Mouse (Mus musculus): ENCODE results near the gene Slc2a8. TPM values are rescaled to one million over a fixed set of nuclear protein-coding genes. Genes with fewer than 3 reads are reported as not detected.

The Slc2a8 gene
- polyA plus RNA-seq, 1 experiment from 2014 or later: 10.1 TPM

- ATAC-seq (replicated peaks; ENCODE audit: insufficient number of reproducible peaks, low FRiP score, low TSS enrichment, low read depth) (no peak), DNase-seq (ENCODE audit: low spot score) (no peak)
- H3K27me3 ChIP-seq (ENCODE audit: control insufficient read depth, insufficient read depth, low read length): no peaks in the 10 kb centered on the region
- no peak overlapping the region for H3K4me3 ChIP-seq (ENCODE audit: low read depth, low read length)
- 79% methylated on average over 15 of the region's 15 CpGs for WGBS
- no peak overlapping the region for H3K27ac ChIP-seq (replicated peaks; ENCODE audit: low read depth, low read length)
- no peaks in the 10 kb centered on the region for H3K36me3 ChIP-seq (replicated peaks; ENCODE audit: control insufficient read depth, insufficient read depth, low read depth, low read length)
- no peaks in the 10 kb centered on the region for H3K9me3 ChIP-seq (replicated peaks; ENCODE audit: control insufficient read depth, low read length)
- H3K9ac ChIP-seq (replicated peaks; ENCODE audit: low read length): no peak overlapping the region
- no peak overlapping the region for H3K4me2 ChIP-seq (ENCODE audit: low read depth, low read length)
- no peaks in the 10 kb centered on the region for H3K4me1 ChIP-seq (ENCODE audit: control insufficient read depth, insufficient read depth, low read length)
Measured at GRCm38 (mm10) chr2:32927624-32928234, 54.2 kb downstream of the Slc2a8 start.

- H3K27ac ChIP-seq (replicated peaks; ENCODE audit: low read depth, low read length): no peak overlapping the region
- ATAC-seq (replicated peaks; ENCODE audit: insufficient number of reproducible peaks, low FRiP score, low TSS enrichment, low read depth) (no peak), DNase-seq (ENCODE audit: low spot score) (no peak)
- no peak overlapping the region for H3K9ac ChIP-seq (replicated peaks; ENCODE audit: low read length)
- no peak overlapping the region for H3K4me3 ChIP-seq (ENCODE audit: low read depth, low read length)
- no peaks in the 10 kb centered on the region for H3K4me1 ChIP-seq (ENCODE audit: control insufficient read depth, insufficient read depth, low read length)
- H3K36me3 ChIP-seq (replicated peaks; ENCODE audit: control insufficient read depth, insufficient read depth, low read depth, low read length): no peaks in the 10 kb centered on the region; the same call in 1 of the 2 replicates
- H3K4me2 ChIP-seq (ENCODE audit: low read depth, low read length): no peak overlapping the region
- H3K27me3 ChIP-seq (ENCODE audit: control insufficient read depth, insufficient read depth, low read length): no peaks in the 10 kb centered on the region
- H3K9me3 ChIP-seq (replicated peaks; ENCODE audit: control insufficient read depth, low read length): no peaks in the 10 kb centered on the region
- 88% methylated on average over 12 of the region's 12 CpGs for WGBS
Measured at GRCm38 (mm10) chr2:32926330-32927075, 55.4 kb downstream of the Slc2a8 start.

GRCm38 (mm10) chr2:32924306-32924844 is 57.5 kb downstream of the Slc2a8 start:
- WGBS: 75% methylated on average over 10 of the region's 10 CpGs
- H3K36me3 ChIP-seq (replicated peaks; ENCODE audit: control insufficient read depth, insufficient read depth, low read depth, low read length): no peaks in the 10 kb centered on the region; the same call in none of the 2 replicates

GRCm38 (mm10) chr2:32923551-32924250 is 58.2 kb downstream of the Slc2a8 start:
- no peaks in the 10 kb centered on the region; the same call in none of the 2 replicates for H3K36me3 ChIP-seq (replicated peaks; ENCODE audit: control insufficient read depth, insufficient read depth, low read depth, low read length)
- no peaks in the 10 kb centered on the region for H3K27me3 ChIP-seq (ENCODE audit: control insufficient read depth, insufficient read depth, low read length)
- no peak overlapping the region for H3K9ac ChIP-seq (replicated peaks; ENCODE audit: low read length)
- H3K9me3 ChIP-seq (replicated peaks; ENCODE audit: control insufficient read depth, low read length): no peaks in the 10 kb centered on the region
- 91% methylated on average over 24 of the region's 24 CpGs for WGBS
- no peak for DNase-seq (ENCODE audit: low spot score)
- no peak overlapping the region for H3K4me2 ChIP-seq (ENCODE audit: low read depth, low read length)
- no peak overlapping the region for H3K27ac ChIP-seq (replicated peaks; ENCODE audit: low read depth, low read length)
- no peak overlapping the region for H3K4me3 ChIP-seq (ENCODE audit: low read depth, low read length)
- ATAC-seq (replicated peaks; ENCODE audit: insufficient number of reproducible peaks, low FRiP score, low TSS enrichment, low read depth): 0 out of 2 replicates have a peak, but pooled peaks have one; percentile 10
- no peaks in the 10 kb centered on the region for H3K4me1 ChIP-seq (ENCODE audit: control insufficient read depth, insufficient read depth, low read length)

More at GRCm38 (mm10) chr2:32924306-32924844, 57.5 kb downstream of the Slc2a8 start:
- DNase-seq (ENCODE audit: low spot score): no peak
- no peak overlapping the region for H3K9ac ChIP-seq (replicated peaks; ENCODE audit: low read length)
- H3K9me3 ChIP-seq (replicated peaks; ENCODE audit: control insufficient read depth, low read length): no peaks in the 10 kb centered on the region
- H3K4me3 ChIP-seq (ENCODE audit: low read depth, low read length): no peak overlapping the region
- H3K27ac ChIP-seq (replicated peaks; ENCODE audit: low read depth, low read length): no peak overlapping the region
- H3K4me2 ChIP-seq (ENCODE audit: low read depth, low read length): no peak overlapping the region
- ATAC-seq (replicated peaks; ENCODE audit: insufficient number of reproducible peaks, low FRiP score, low TSS enrichment, low read depth): no peak
- H3K27me3 ChIP-seq (ENCODE audit: control insufficient read depth, insufficient read depth, low read length): no peaks in the 10 kb centered on the region
- H3K4me1 ChIP-seq (ENCODE audit: control insufficient read depth, insufficient read depth, low read length): no peaks in the 10 kb centered on the region

Other genes with a start within 250 kb of the Slc2a8 start
- gene 6330409D20Rik, start 241.1 kb downstream of the Slc2a8 start, polyA plus RNA-seq (2014; fragmentation: Nextera tagmentation; extraction: Ambion mirVana): 0.31 and 0.75 TPM in 2 replicates
- gene Tor2a, start 224.8 kb downstream of the Slc2a8 start, polyA plus RNA-seq (2014; fragmentation: Nextera tagmentation; extraction: Ambion mirVana): 47.8 and 54.3 TPM in 2 replicates
- gene Ttc16, start 206.4 kb downstream of the Slc2a8 start, polyA plus RNA-seq (2014; fragmentation: Nextera tagmentation; extraction: Ambion mirVana): 0.24 TPM in 1 of 2 replicates, not detected in the other
- 3.8 and 5.7 TPM in 2 replicates for gene Ptrh1, start 206.3 kb downstream of the Slc2a8 start, polyA plus RNA-seq (2014; fragmentation: Nextera tagmentation; extraction: Ambion mirVana)
- gene Cfap157, start 197.7 kb downstream of the Slc2a8 start, polyA plus RNA-seq (2014; fragmentation: Nextera tagmentation; extraction: Ambion mirVana): 0.21 TPM in 1 of 2 replicates, not detected in the other
- 22.0 and 27.1 TPM in 2 replicates for gene Stxbp1, start 134.8 kb downstream of the Slc2a8 start, polyA plus RNA-seq (2014; fragmentation: Nextera tagmentation; extraction: Ambion mirVana)
- gene Fam129b, start 106.0 kb downstream of the Slc2a8 start, polyA plus RNA-seq (2014; fragmentation: Nextera tagmentation; extraction: Ambion mirVana): 13.7 and 15.9 TPM in 2 replicates
- 162 and 191 TPM in 2 replicates for gene Rpl12, start 20.5 kb downstream of the Slc2a8 start, polyA plus RNA-seq (2014; fragmentation: Nextera tagmentation; extraction: Ambion mirVana)
- 5.2 and 6.5 TPM in 2 replicates for gene Lrsam1, start 20.5 kb downstream of the Slc2a8 start, polyA plus RNA-seq (2014; fragmentation: Nextera tagmentation; extraction: Ambion mirVana)
- 9.0 and 10.8 TPM in 2 replicates for gene Garnl3, start 149.6 kb upstream of the Slc2a8 start, polyA plus RNA-seq (2014; fragmentation: Nextera tagmentation; extraction: Ambion mirVana)
- 28.6 and 30.4 TPM in 2 replicates for gene Angptl2, start 234.0 kb upstream of the Slc2a8 start, polyA plus RNA-seq (2014; fragmentation: Nextera tagmentation; extraction: Ambion mirVana)